Mouse (Mus musculus) embryonic facial prominence, embryonic 14.5 days (tissue): ENCODE measurements around the gene Cdipt. TPM values are rescaled to one million over a fixed set of nuclear protein-coding genes. Genes with fewer than 3 reads are reported as not detected.

Source experiments
- polyA plus RNA-seq: library from polyadenylated mRNA; unstranded; fragments of >200 nt; fragmentation: Nextera tagmentation; extraction: Ambion mirVana; gene quantifications from 2 replicates; pipeline ENCODE4 v1.2.1, GENCODE M21; 2014

Gene Cdipt
- polyA plus RNA-seq, 1 experiment from 2014 or later = 88.0 TPM

Other genes starting within 250 kb of the Cdipt start
- 61.9 and 62.3 TPM in 2 replicates for gene Mapk3, start 216.3 kb upstream of the Cdipt start, polyA plus RNA-seq
- gene Gdpd3, start 209.6 kb upstream of the Cdipt start, polyA plus RNA-seq = 2.1 and 5.1 TPM in 2 replicates
- 117 and 123 TPM in 2 replicates for gene Ypel3, start 199.0 kb upstream of the Cdipt start, polyA plus RNA-seq
- 0.24 and 0.35 TPM in 2 replicates for gene Tbx6, start 194.4 kb upstream of the Cdipt start, polyA plus RNA-seq
- 214 and 256 TPM in 2 replicates for gene Ppp4c, start 183.4 kb upstream of the Cdipt start, polyA plus RNA-seq
- gene Fam57b, start 178.2 kb upstream of the Cdipt start, polyA plus RNA-seq = 1.1 and 1.9 TPM in 2 replicates
- gene 4930451I11Rik, start 144.3 kb upstream of the Cdipt start, polyA plus RNA-seq = not detected in 2 replicates
- gene Doc2a, start 128.5 kb upstream of the Cdipt start, polyA plus RNA-seq = 1.7 and 2.0 TPM in 2 replicates
- gene Hirip3, start 113.9 kb upstream of the Cdipt start, polyA plus RNA-seq = 13.2 and 14.8 TPM in 2 replicates
- gene Ino80e, start 113.5 kb upstream of the Cdipt start, polyA plus RNA-seq = 75.0 and 86.1 TPM in 2 replicates
- gene Taok2, start 91.2 kb upstream of the Cdipt start, polyA plus RNA-seq = 29.1 and 31.9 TPM in 2 replicates
- gene Tmem219, start 53.0 kb upstream of the Cdipt start, polyA plus RNA-seq = 30.2 and 33.2 TPM in 2 replicates
- gene Kctd13, start 47.0 kb upstream of the Cdipt start, polyA plus RNA-seq = 13.7 and 16.8 TPM in 2 replicates
- gene Asphd1, start 26.3 kb upstream of the Cdipt start, polyA plus RNA-seq = 0.29 and 0.61 TPM in 2 replicates
- gene Sez6l2, start 25.4 kb upstream of the Cdipt start, polyA plus RNA-seq = 1.6 and 2.1 TPM in 2 replicates
- 1.3 and 1.8 TPM in 2 replicates for gene Cdiptos, start 184 bp downstream of the Cdipt start, polyA plus RNA-seq
- 9.5 and 9.9 TPM in 2 replicates for gene Mvp, start 38.7 kb downstream of the Cdipt start, polyA plus RNA-seq
- 0.39 TPM in 1 of 2 replicates, not detected in the other for gene Pagr1b, start 40.6 kb downstream of the Cdipt start, polyA plus RNA-seq
- gene Pagr1a, start 41.4 kb downstream of the Cdipt start, polyA plus RNA-seq = 12.8 and 30.5 TPM in 2 replicates
- gene Gm42742, start 45.2 kb downstream of the Cdipt start, polyA plus RNA-seq = 53.5 and 66.6 TPM in 2 replicates
- 19.5 and 21.6 TPM in 2 replicates for gene Prrt2, start 45.3 kb downstream of the Cdipt start, polyA plus RNA-seq
- gene Maz, start 51.1 kb downstream of the Cdipt start, polyA plus RNA-seq = 57.3 TPM in 2 replicates
- gene Kif22, start 66.6 kb downstream of the Cdipt start, polyA plus RNA-seq = 74.9 and 96.4 TPM in 2 replicates
- gene Zg16, start 111.4 kb downstream of the Cdipt start, polyA plus RNA-seq = not detected in 2 replicates
- gene AI467606, start 115.4 kb downstream of the Cdipt start, polyA plus RNA-seq = 3.8 and 4.5 TPM in 2 replicates
- 4.8 and 6.8 TPM in 2 replicates for gene Qprt, start 146.3 kb downstream of the Cdipt start, polyA plus RNA-seq
- gene Spn, start 161.9 kb downstream of the Cdipt start, polyA plus RNA-seq = 0.32 and 0.34 TPM in 2 replicates
- 45.4 and 55.1 TPM in 2 replicates for gene Cd2bp2, start 220.1 kb downstream of the Cdipt start, polyA plus RNA-seq
- 25.0 and 27.1 TPM in 2 replicates for gene Tbc1d10b, start 232.6 kb downstream of the Cdipt start, polyA plus RNA-seq
- gene Mylpf, start 233.0 kb downstream of the Cdipt start, polyA plus RNA-seq = 1,018 and 1,489 TPM in 2 replicates